Mouse (Mus musculus): Measurements from ENCODE around the gene Olfr582. TPM values are rescaled to one million over a fixed set of nuclear protein-coding genes. Genes with fewer than 3 reads are reported as not detected.

The Olfr582 gene
- not detected in 2 replicates for polyA plus RNA-seq (2012; rRNA removed)

DNA sequence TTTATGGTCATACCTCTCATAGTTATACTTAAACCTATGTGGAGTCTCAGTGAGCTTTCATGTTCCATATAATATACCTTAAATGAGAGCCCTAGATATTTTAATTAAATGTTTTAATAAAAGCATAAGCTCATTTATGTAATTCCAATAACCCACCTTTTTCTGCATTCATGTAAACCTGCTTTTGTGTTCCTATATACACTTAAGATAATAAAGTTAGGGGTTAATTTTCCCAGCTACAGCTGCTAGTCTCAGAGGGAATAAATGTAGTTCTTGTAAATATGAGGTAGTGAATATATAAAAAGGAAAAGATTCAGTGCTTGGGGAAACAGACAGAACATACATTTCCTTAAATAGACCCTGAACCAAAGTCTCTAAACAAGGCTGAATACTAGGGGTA lies at the start of gene Olfr582:
TSS of gene Olfr582 (plus strand) at position 301 of the 400 bp plus-strand sequence.
- Histone ChIP-seq H3K4me3 (replicated peaks; ENCODE audit: extremely low read depth, low read depth, low read length) (no peak within 1 kb of the TSS), H3K4me1 (ENCODE audit: control insufficient read depth, insufficient read depth, low read length) (no peaks in the 10 kb centered on the region)
- TF ChIP-seq CTCF (IDR thresholded peaks at IDR 0.05; ENCODE audit: insufficient read depth, low read length): no peak
- TF ChIP-seq POLR2A (IDR thresholded peaks at IDR 0.05; ENCODE audit: borderline replicate concordance, extremely low read depth, low read depth, low read length): no peak
- DNase-seq: no peak

DNA sequence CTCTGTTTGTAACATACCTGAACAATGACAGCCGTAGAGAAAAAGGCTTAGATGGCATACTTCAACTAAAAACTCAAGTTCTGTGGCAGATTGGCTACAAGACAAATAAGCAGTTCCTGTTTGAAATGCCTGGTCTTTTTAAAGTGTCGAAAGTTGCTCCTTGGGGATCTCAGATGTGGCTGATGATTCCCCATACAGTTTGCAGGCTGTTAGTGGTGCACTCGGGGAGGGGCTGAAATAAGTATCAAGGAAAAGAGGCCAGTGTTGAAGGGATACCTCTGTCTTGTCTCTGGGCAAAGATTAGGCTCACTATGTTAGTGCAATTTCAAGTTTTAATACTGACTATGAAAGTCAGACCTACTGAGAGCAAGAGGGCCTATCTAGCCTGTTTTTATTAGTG lies 48.6 kb upstream of the Olfr582 start, which contains the start of gene Olfr578:
TSS of gene Olfr578 (minus strand) at position 101 of the 400 bp plus-strand sequence.
- TF ChIP-seq CTCF (IDR thresholded peaks at IDR 0.05; ENCODE audit: insufficient read depth, low read length) (no peak), POLR2A (IDR thresholded peaks at IDR 0.05; ENCODE audit: borderline replicate concordance, extremely low read depth, low read depth, low read length) (no peak)
- H3K4me1 ChIP-seq (ENCODE audit: control insufficient read depth, insufficient read depth, low read length): no peaks in the 10 kb centered on the region
- WGBS: 56% methylated on average over 3 of the region's 3 CpGs

DNA sequence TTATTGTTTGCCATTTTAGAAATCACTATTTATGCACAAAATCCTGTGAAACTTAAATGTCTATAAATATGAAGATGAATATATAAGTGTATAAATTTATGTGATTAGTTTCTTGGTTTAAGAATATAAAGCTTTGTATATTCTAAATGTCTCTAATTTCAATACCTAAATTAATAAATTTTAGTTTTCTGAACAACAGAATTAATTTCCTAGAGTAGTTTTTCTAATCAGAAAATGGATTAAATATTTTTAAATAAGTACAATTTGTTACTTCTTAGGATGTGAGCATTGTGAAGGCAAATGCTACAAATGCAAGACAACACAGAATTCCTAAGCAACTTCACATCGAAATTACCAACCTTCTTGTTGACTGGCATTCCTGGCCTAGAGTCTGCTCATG lies 13.2 kb downstream of the Olfr582 start, which contains the start of gene Olfr583:
TSS of gene Olfr583 (plus strand) at position 301 of the 400 bp plus-strand sequence.
- H3K4me1 ChIP-seq (ENCODE audit: control insufficient read depth, insufficient read depth, low read length): no peaks in the 10 kb centered on the region
- H3K4me3 ChIP-seq (replicated peaks; ENCODE audit: extremely low read depth, low read depth, low read length): no peak within 1 kb of the TSS
- DNase-seq: no peak
- 85% methylated on average over 1 of the region's 1 CpGs for WGBS
- no peak for TF ChIP-seq POLR2A (IDR thresholded peaks at IDR 0.05; ENCODE audit: borderline replicate concordance, extremely low read depth, low read depth, low read length)
- no peak for TF ChIP-seq CTCF (IDR thresholded peaks at IDR 0.05; ENCODE audit: insufficient read depth, low read length)

More for the DNA sequence above, 48.6 kb upstream of the Olfr582 start, which contains the start of gene Olfr578:
- no peak within 1 kb of the TSS for H3K4me3 ChIP-seq (replicated peaks; ENCODE audit: extremely low read depth, low read depth, low read length)
- DNase-seq: no peak

DNA sequence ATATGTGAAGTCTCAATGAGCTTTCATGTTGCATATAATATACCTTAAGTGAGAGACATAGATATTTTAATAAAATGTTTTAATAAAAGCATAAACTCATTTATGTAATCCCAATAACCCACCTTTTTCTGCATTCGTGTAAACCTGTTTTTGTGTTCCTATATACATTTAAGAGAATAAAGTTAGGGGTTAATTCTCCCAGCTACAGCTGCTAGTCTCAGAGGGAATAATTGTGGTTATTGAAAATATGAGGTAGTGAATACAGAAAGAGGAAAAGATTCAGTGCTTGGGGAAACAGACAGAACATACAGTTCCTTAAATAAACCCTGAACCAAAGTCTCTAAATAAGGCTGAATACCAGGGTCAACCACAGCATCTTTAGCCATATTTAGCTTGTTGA lies 43.8 kb downstream of the Olfr582 start, which contains the start of gene Olfr584:
TSS of gene Olfr584 (plus strand) at position 301 of the 400 bp plus-strand sequence.
- TF ChIP-seq CTCF (IDR thresholded peaks at IDR 0.05; ENCODE audit: insufficient read depth, low read length) (no peak), POLR2A (IDR thresholded peaks at IDR 0.05; ENCODE audit: borderline replicate concordance, extremely low read depth, low read depth, low read length) (no peak)
- WGBS: 75% methylated on average over 1 of the region's 1 CpGs
- H3K4me3 ChIP-seq (replicated peaks; ENCODE audit: extremely low read depth, low read depth, low read length): no peak within 1 kb of the TSS
- no peaks in the 10 kb centered on the region for H3K4me1 ChIP-seq (ENCODE audit: control insufficient read depth, insufficient read depth, low read length)
- no peak for DNase-seq

Other genes starting within 250 kb of the Olfr582 start
- not detected in 2 replicates for gene Olfr564, start 234.5 kb upstream of the Olfr582 start, polyA plus RNA-seq (2012; rRNA removed)
- gene Olfr566, start 179.3 kb upstream of the Olfr582 start, polyA plus RNA-seq (2012; rRNA removed): not detected in 2 replicates
- gene Olfr568, start 160.9 kb upstream of the Olfr582 start, polyA plus RNA-seq (2012; rRNA removed): not detected in 2 replicates
- gene Olfr569, start 147.1 kb upstream of the Olfr582 start, polyA plus RNA-seq (2012; rRNA removed): not detected in 2 replicates
- gene Olfr570, start 143.4 kb upstream of the Olfr582 start, polyA plus RNA-seq (2012; rRNA removed): not detected in 2 replicates
- gene Olfr571, start 120.5 kb upstream of the Olfr582 start, polyA plus RNA-seq (2012; rRNA removed): not detected in 2 replicates
- not detected in 2 replicates for gene Olfr572, start 113.6 kb upstream of the Olfr582 start, polyA plus RNA-seq (2012; rRNA removed)
- gene Olfr573-ps1, start 95.4 kb upstream of the Olfr582 start, polyA plus RNA-seq (2012; rRNA removed): not detected in 2 replicates
- gene Olfr574, start 89.6 kb upstream of the Olfr582 start, polyA plus RNA-seq (2012; rRNA removed): not detected in 2 replicates
- gene Olfr575, start 79.2 kb upstream of the Olfr582 start, polyA plus RNA-seq (2012; rRNA removed): not detected in 2 replicates
- not detected in 2 replicates for gene Olfr576, start 75.4 kb upstream of the Olfr582 start, polyA plus RNA-seq (2012; rRNA removed)
- not detected in 2 replicates for gene Olfr577, start 62.1 kb upstream of the Olfr582 start, polyA plus RNA-seq (2012; rRNA removed)
- not detected in 2 replicates for gene Olfr578, start 48.7 kb upstream of the Olfr582 start, polyA plus RNA-seq (2012; rRNA removed)
- gene Olfr583, start 13.3 kb downstream of the Olfr582 start, polyA plus RNA-seq (2012; rRNA removed): not detected in 2 replicates
- not detected in 2 replicates for gene Olfr584, start 43.9 kb downstream of the Olfr582 start, polyA plus RNA-seq (2012; rRNA removed)
- gene Olfr585, start 59.7 kb downstream of the Olfr582 start, polyA plus RNA-seq (2012; rRNA removed): not detected in 2 replicates
- gene Olfr586, start 87.6 kb downstream of the Olfr582 start, polyA plus RNA-seq (2012; rRNA removed): not detected in 2 replicates
- not detected in 2 replicates for gene Olfr588-ps1, start 102.9 kb downstream of the Olfr582 start, polyA plus RNA-seq (2012; rRNA removed)
- gene Olfr589, start 118.3 kb downstream of the Olfr582 start, polyA plus RNA-seq (2012; rRNA removed): not detected in 2 replicates
- gene Olfr591, start 140.3 kb downstream of the Olfr582 start, polyA plus RNA-seq (2012; rRNA removed): not detected in 2 replicates
- not detected in 2 replicates for gene Olfr592, start 146.8 kb downstream of the Olfr582 start, polyA plus RNA-seq (2012; rRNA removed)
- gene Olfr593, start 173.8 kb downstream of the Olfr582 start, polyA plus RNA-seq (2012; rRNA removed): not detected in 2 replicates
- not detected in 2 replicates for gene Olfr594, start 179.0 kb downstream of the Olfr582 start, polyA plus RNA-seq (2012; rRNA removed)
- gene Usp17ld, start 214.5 kb downstream of the Olfr582 start, polyA plus RNA-seq (2012; rRNA removed): not detected in 2 replicates

All from lung, adult 2 months (tissue).